Mouse (Mus musculus) ovary, postnatal 36 days (tissue): Measurements from ENCODE around the gene Parp6.

Experiments
- DNase-seq: peaks from one replicate; pipeline ENCODE4 v3.0.0; 2022; ENCODE audit warnings: low spot score, mixed read lengths

Gene Parp6

GRCm38 (mm10) chr9:59616622-59617306 lies at the start of gene Parp6:
Gene Parp6 (plus strand): TSS chr9:59617284.
- DNase-seq: peak; percentile 100

GRCm38 (mm10) chr9:59571852-59572251 lies 45.2 kb upstream of the Parp6 start:
- DNase-seq: no peak

- no peak for DNase-seq
These were observed 39.7 kb upstream of the Parp6 start for GRCm38 (mm10) chr9:59577401-59577800.

GRCm38 (mm10) chr9:59577844-59578504 lies 39.1 kb upstream of the Parp6 start, which contains the start of gene Celf6:
Gene Celf6 (plus strand): TSS chr9:59577917.
- peak; percentile 93 for DNase-seq

GRCm38 (mm10) chr9:59578505-59578867 lies 38.6 kb upstream of the Parp6 start:
- DNase-seq: no peak

GRCm38 (mm10) chr9:59584871-59585308 lies 32.2 kb upstream of the Parp6 start:
- peak; percentile 60 for DNase-seq

- no peak for DNase-seq
These were observed 28.8 kb upstream of the Parp6 start for GRCm38 (mm10) chr9:59588252-59588651.

GRCm38 (mm10) chr9:59588710-59589671 lies 28.1 kb upstream of the Parp6 start:
- no peak for DNase-seq

- no peak for DNase-seq
These were observed 27.2 kb upstream of the Parp6 start for GRCm38 (mm10) chr9:59589703-59590439.

GRCm38 (mm10) chr9:59601661-59602060 lies 15.4 kb upstream of the Parp6 start:
- DNase-seq: no peak

- DNase-seq: no peak
These were observed 11.1 kb upstream of the Parp6 start for GRCm38 (mm10) chr9:59605967-59606366.

- DNase-seq: no peak
These were observed 6.1 kb upstream of the Parp6 start for GRCm38 (mm10) chr9:59610950-59611349.

GRCm38 (mm10) chr9:59615797-59616196 lies 1.3 kb upstream of the Parp6 start:
- DNase-seq: no peak

GRCm38 (mm10) chr9:59617307-59617973 lies 356 bp downstream of the Parp6 start:
- no peak for DNase-seq

- DNase-seq: no peak
These were observed 21.3 kb downstream of the Parp6 start for GRCm38 (mm10) chr9:59638372-59638771.

GRCm38 (mm10) chr9:59639936-59640335 lies 22.9 kb downstream of the Parp6 start:
- DNase-seq: no peak

GRCm38 (mm10) chr9:59641320-59641719 lies 24.2 kb downstream of the Parp6 start:
- no peak for DNase-seq

GRCm38 (mm10) chr9:59649911-59650310 lies 32.8 kb downstream of the Parp6 start:
- no peak for DNase-seq

GRCm38 (mm10) chr9:59653371-59653770 lies 36.3 kb downstream of the Parp6 start:
- DNase-seq: no peak

- DNase-seq: no peak
These were observed 37.4 kb downstream of the Parp6 start for GRCm38 (mm10) chr9:59654450-59654983.
